Mouse (Mus musculus) left cerebral cortex, adult 2 months (tissue): ENCODE results near the gene Cx3cr1. TPM values are rescaled to one million over a fixed set of nuclear protein-coding genes. Genes with fewer than 3 reads are reported as not detected.

ENCODE experiments used
- DNase-seq, 2 experiments: peaks; one replicate each; pipeline ENCODE4 v3.0.0; 2021 to 2022; ENCODE audit warnings: low spot score in 2 of 2, mixed read lengths in 1 of 2; ENCODE audit errors: extremely low spot score in 1 of 2
- H3K27ac ChIP-seq: fragments of 200-600 bp; 2 replicates; pipeline ENCODE4 v1.8.1; 2022
- H3K4me3 ChIP-seq: fragments of 200-600 bp; 2 replicates; pipeline ENCODE4 v1.8.1; 2022
- CTCF ChIP-seq: fragments of 200-600 bp; IDR thresholded peaks from 2 replicates; pipeline ENCODE4 v1.8.1; 2022; ENCODE audit warnings: antibody characterized with exemption, mild to moderate bottlenecking, moderate library complexity
- intact Hi-C: fragments of 180-260 bp; cut with DNase I; formaldehyde crosslinking; loops from one replicate; pipeline ENCODE4 v1.15.1; 2025
- total RNA-seq, 2 experiments: library from RNA; stranded (reverse); gene quantifications; 2 replicates each; pipeline ENCODE4 v1.2.3; 2021

The Cx3cr1 gene
- total RNA-seq, 2 experiments from 2014 or later = 28.6 to 30.9 TPM

DNA sequence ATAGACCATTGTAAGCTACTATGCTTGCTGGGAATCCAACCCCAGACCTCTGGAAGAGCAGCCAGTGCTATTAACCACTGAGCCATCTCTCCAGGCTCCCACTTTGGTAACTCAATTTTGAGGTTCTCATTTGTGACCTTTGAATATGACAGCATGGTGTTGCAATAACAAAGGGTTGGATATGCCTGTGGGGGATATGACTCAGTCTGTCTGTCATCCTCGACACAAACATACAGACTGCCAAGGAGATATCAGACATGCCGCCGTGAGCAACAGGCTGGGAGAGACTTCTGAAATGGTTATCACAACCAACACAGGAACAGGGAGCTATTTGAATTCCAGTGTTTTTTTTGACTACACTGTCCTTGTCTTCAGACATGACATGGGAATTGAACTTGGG lies 20.3 kb downstream of the Cx3cr1 start:
- DNase-seq = no peak
- intact Hi-C loops = no loop called here
- no peak overlapping the region for H3K27ac ChIP-seq
- no peak overlapping the region for H3K4me3 ChIP-seq
- TF ChIP-seq CTCF = no peak

DNA sequence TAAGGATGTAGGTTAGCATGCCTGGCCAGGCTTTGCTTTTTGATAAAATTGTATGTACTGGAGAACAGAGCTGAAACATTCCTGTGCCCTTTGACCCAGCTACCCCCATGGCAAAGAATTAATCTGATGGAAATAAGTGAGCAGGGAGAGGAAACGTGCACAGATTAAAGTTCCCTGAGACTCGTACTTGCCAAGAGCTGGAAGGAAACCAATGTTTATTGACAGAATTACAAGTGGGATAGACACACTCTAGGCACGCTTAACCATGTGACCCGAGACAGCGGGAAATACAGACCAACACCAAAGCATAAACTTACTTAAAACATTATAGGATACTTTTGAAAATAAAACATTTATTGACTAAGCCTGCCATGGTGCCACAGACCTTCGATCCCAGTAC lies 21.2 kb downstream of the Cx3cr1 start:
- intact Hi-C loops = no loop called here
- no peak for TF ChIP-seq CTCF
- DNase-seq = no peak
- Histone ChIP-seq H3K27ac (no peak overlapping the region), H3K4me3 (no peak overlapping the region)

DNA sequence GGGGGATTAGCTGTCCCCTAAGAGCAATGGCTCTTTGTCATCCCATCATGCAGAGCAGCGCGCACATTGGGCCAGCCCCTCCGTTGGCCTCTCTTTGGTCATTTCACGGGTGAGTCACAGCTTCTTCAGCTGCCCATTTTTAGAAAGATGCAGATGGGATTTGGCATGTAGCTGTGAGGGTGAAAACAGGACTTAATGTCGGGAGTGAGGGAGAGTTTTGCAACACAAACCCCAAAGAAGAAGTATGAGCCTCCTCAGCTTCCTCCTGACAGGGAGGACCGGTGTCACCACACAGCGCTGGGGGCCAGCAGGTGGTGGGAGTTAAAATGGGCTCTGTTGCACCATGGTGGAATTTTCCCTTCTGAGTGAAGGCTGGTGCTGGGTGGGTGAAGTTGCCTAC lies 26.6 kb downstream of the Cx3cr1 start:
- Histone ChIP-seq H3K4me3 (no peak overlapping the region), H3K27ac (no peak overlapping the region)
- no peak for TF ChIP-seq CTCF
- intact Hi-C loops = no loop called here
- DNase-seq = no peak

DNA sequence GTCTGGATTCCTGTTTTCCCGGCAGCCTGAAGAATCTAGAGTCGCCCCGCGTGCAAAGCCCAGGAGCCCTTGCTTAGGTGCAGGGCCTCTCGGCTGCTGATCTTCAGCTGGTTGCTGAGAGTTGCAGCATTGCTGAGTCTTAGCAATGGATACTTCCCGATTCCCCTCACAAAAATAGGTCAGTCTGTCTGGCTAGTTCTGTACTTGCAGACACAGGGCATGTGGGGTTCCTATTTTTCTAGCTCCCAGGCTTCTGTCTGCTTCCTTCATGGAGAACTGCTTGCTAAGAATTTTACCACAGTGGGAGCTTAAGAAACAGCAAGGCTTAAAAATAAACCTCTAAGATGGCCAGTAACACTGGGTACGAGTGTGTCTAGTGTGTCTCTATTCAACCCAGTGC lies 32.3 kb downstream of the Cx3cr1 start:
- TF ChIP-seq CTCF = no peak
- no peak for DNase-seq
- H3K27ac ChIP-seq = peak overlapping the region; percentile 57; the same call in 1 of the 2 replicates
- intact Hi-C loops = no loop called here
- H3K4me3 ChIP-seq = no peak overlapping the region

DNA sequence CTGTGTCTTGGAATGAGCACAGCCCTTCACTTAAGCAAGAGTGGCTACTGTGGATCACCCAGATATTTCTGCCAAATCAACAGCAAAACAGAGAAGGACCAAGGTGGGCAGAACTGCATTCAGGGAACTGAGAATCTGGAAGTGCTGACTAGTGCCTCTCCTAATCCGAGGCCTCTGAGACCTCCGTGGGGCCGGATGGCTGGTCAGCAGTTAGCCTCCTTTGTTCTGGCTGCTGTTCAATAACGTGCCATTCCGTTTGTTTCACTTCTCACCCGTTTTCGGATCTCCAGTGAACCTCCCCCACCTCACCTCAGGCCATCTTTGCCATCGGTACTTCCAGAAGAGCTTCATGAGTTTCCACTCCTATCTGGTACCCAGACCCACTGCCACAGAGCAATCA lies 35.3 kb downstream of the Cx3cr1 start:
- no peak for DNase-seq
- no peak overlapping the region for H3K4me3 ChIP-seq
- TF ChIP-seq CTCF = no peak
- H3K27ac ChIP-seq = no peak overlapping the region
- intact Hi-C loops = no loop called here

DNA sequence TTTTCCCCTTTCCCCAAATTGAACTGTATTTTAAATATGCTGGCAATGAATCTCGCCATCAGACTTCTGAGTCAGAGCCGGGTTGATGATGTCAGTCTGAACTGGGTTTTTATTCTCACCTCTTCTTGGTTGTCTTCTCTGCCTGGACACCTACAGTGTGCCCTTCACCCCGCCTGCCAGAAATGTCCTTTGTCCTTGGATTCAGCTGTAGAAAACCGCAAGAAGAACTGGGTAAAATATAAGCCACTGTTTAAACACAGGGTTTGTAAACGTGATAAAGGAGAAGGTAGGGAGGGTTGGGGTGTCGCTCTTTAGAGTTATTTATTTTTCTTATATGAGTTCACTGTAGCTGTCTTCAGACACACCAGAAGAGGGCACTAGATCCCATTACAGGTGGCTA lies 37.0 kb downstream of the Cx3cr1 start:
- H3K27ac ChIP-seq = no peak overlapping the region
- no peak; the same call in 1 of the 2 replicates for TF ChIP-seq CTCF
- DNase-seq = no peak
- intact Hi-C loops = no loop called here
- no peak overlapping the region for H3K4me3 ChIP-seq

DNA sequence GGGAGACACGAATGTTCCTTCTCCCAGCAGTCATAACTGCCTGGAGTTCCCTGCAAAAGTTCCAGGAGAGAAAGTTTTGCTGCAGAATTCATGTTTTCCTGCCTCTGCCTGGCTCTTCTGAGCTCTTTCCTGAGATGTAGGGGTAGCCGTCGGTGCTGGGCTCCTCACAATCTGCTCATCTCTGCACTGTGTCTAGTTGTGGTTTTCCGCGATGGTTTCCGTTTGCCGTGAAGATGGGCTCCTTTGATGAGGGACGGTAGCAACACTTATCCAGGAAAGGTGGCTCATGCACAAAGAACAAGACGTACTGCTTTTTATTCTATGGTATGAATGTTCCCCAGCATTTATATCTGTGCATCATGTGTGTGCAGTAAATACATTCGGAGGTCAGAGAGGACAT lies 39.3 kb downstream of the Cx3cr1 start:
- H3K27ac ChIP-seq = no peak overlapping the region
- no peak overlapping the region for H3K4me3 ChIP-seq
- no peak for DNase-seq
- no peak for TF ChIP-seq CTCF
- intact Hi-C loops = no loop called here

DNA sequence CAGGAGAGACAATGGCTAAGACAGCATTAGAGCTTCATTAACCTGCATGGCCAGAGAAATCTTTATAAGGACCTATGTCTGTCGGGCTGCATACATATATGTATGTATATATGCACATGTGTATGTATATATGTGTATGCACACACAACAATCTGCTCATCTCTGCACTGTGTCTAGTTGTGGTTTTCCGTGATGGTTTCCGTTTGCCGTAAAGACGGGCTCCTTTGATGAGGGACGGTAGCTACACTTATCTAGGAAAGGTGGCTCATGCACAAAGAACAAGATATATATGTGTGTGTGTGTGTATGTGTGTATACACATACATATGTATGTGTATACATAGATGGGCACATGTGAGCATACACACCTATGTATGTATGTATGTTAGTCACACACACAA lies 39.8 kb downstream of the Cx3cr1 start:
- intact Hi-C loops = no loop called here
- H3K27ac ChIP-seq = no peak overlapping the region
- no peak for DNase-seq

DNA sequence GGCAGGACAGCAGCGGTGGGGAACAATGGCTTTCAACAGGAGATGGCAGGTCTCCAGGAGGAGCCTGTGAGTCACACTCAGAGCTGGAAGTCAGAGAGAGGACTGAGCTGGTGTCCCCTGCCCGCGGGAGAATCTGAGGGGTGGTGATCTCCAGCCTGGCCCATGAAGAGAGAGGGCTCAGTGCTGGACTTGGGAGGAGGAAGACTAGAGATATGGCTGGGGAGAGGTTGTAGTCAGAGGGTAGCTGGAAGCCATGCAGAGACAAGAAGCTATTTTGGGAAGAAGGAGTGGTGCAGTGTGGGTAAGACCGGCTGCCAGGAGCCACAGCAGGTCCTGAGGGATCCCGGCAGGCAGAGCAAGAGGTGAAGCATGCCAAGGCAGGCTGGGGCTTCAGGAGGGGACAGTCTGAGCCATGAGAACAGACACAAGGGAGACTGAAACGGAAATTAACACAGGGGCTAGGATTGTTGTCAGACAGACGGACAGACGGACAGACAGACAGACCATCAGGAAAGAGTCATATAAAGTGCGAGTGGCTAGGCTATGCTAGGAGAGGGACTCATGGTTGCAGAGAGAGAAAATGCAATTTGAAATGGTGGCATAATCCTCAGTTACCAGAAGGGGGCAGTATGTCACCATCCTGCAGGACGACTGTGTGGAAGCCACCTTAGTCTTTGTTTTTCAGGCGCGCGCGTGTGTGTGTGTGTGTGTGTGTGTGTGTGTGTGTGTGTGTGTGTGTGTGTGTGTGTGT lies 42.1 kb downstream of the Cx3cr1 start:
- H3K27ac ChIP-seq = 0 out of 2 replicates have a peak overlapping the region, but pooled peaks have one; percentile 19
- TF ChIP-seq CTCF = peak; percentile 66
- DNase-seq = no peak
- H3K4me3 ChIP-seq = no peak overlapping the region
- intact Hi-C loops = loop anchor here (1.0 kb wide), 2 partner anchors 46 to 71 kb away; no protein-coding TSS in a partner anchor

More for the DNA sequence above, 39.8 kb downstream of the Cx3cr1 start:
- no peak overlapping the region for H3K4me3 ChIP-seq
- no peak for TF ChIP-seq CTCF

DNA sequence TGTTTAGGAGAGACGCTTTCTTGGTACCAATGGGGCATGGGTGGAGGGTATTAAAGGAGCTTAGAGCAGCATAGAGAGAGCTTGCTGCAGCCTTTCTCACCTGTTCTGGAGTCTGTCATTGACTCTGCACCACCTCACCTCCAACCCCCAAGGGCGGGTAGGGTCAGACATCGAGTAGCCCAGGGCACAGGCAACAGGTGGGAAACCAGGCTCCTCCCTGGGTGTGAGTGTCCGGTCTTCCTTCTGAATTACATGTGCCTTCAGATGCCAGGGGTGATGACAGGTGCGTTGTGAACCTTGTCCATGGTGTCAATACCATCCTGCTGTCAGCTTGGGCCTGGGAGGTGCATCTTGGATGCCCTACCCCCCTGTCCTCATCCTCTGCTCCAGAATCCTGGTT lies 45.1 kb downstream of the Cx3cr1 start:
- H3K27ac ChIP-seq = no peak overlapping the region
- H3K4me3 ChIP-seq = no peak overlapping the region
- intact Hi-C loops = no loop called here
- no peak for DNase-seq
- no peak for TF ChIP-seq CTCF

DNA sequence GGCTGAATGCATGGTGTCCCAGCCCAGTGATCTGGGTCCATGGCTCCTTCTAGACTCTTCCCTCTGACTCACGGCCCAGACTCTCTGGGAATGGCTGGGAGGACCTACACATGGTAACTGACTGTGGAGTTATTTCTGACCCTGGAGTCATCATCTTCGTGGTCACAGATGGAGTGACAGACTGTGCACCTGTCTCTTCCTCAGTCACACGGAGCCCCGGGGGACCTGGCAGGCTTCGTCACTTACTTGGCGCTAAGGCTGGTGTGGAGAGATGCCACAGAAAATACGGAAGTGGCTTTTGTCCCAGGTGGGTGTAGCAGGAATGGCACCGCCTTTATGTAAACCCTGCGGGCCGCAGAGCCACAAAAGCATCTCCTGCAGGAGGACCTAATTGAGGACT lies 45.5 kb downstream of the Cx3cr1 start:
- no peak for TF ChIP-seq CTCF
- DNase-seq = peak in 1 of 2 experiments; percentile 44
- Histone ChIP-seq H3K27ac (no peak overlapping the region), H3K4me3 (no peak overlapping the region)
- intact Hi-C loops = no loop called here

DNA sequence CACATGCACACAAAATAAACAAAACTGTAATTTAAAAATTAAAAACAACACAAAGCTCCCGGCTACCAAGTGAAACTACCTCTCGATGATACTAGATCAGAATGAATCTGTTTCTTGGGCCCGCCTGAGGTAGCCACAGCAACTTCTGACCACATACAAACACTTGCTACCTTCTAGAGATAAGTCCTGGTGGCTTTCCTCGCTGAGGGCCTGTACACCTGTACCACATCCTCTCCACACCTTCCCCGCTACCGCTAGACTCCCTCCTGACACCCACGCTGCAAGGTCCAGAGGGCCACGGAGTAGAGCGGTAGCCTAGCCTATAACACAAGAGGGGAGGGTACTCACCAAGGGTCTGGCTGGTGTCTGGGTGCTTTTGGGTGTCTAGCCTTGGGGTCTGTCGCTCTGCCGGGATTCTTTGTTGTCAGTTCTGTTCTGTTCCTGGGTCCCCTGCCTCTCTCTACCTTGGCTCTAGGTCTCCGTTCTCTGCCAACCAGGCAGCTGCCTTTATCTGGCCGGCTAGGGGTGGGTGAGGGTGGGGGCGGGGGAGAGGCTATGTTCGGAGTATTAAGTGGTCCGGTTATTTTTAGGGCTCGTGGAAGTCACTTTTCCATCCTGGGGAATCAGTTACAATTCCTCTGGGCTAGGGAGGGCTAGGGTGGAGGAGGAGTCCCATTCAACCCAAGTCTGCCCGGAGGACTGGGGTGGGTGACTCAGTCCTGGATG lies 46.4 kb downstream of the Cx3cr1 start, which contains the start of gene Xirp1:
Gene Xirp1, minus strand, starts transcription at position 513 of the 726 bp plus-strand sequence.
- TF ChIP-seq CTCF = no peak
- Histone ChIP-seq H3K27ac (no peak within 1 kb of the TSS), H3K4me3 (no peak within 1 kb of the TSS)
- DNase-seq = no peak
- intact Hi-C loops = no loop called here
